Mouse (Mus musculus) small intestine, adult 2 months (tissue): ENCODE results near the gene Cgnl1. TPM values are rescaled to one million over a fixed set of nuclear protein-coding genes. Genes with fewer than 3 reads are reported as not detected.

ENCODE experiments used
- H3K27ac ChIP-seq: fragments of 200-500 bp; 2 replicates; pipeline ENCODE4 v1.5.1; 2012; ENCODE audit warnings: low read depth, low read length, control low read depth, inconsistent platforms; ENCODE audit not compliant: insufficient read depth
- H3K27me3 ChIP-seq: fragments of 200-500 bp; 2 replicates; pipeline ENCODE4 v1.6.1; 2012; ENCODE audit warnings: mild to moderate bottlenecking, moderate library complexity, low read length, inconsistent platforms; ENCODE audit not compliant: control insufficient read depth, insufficient read depth
- H3K36me3 ChIP-seq: fragments of 200-500 bp; 2 replicates; pipeline ENCODE4 v1.6.1; 2012; ENCODE audit warnings: mild to moderate bottlenecking, low read length, control low read depth, inconsistent platforms; ENCODE audit not compliant: control insufficient read depth, insufficient read depth
- H3K4me1 ChIP-seq: fragments of 200-500 bp; 2 replicates; pipeline ENCODE4 v1.6.1; 2012; ENCODE audit warnings: low read length, inconsistent platforms, mixed read lengths; ENCODE audit not compliant: control insufficient read depth, insufficient read depth, insufficient read length
- H3K4me3 ChIP-seq: fragments of 200-500 bp; 2 replicates; pipeline ENCODE4 v1.5.1; 2012; ENCODE audit warnings: low read depth, mild to moderate bottlenecking, control low read depth, inconsistent platforms, low read length, moderate library complexity
- CTCF ChIP-seq: fragments of 200-500 bp; IDR thresholded peaks from 2 replicates; pipeline ENCODE4 v1.5.1; 2012; ENCODE audit warnings: low read depth, mild to moderate bottlenecking, control low read depth, inconsistent platforms, low read length, moderate library complexity, mixed read lengths; ENCODE audit not compliant: insufficient replicate concordance, insufficient read length; ENCODE audit errors: extremely low read depth
- POLR2A ChIP-seq: fragments of 200-500 bp; IDR thresholded peaks from 2 replicates; pipeline ENCODE4 v1.6.1; 2012; ENCODE audit warnings: low read depth, mild to moderate bottlenecking, control low read depth, inconsistent platforms, low read length, moderate library complexity
- WGBS: fragments of 180-500 bp; shearing (Covaris S2); methylation state at CpG from one replicate; pipeline ENCODE4 v1.1.7; 2018; 5-methylcytosine and 5-hydroxymethylcytosine counted together
- polyA plus RNA-seq: library from polyadenylated mRNA; depleted of rRNA; stranded (reverse); fragments of >200 nt; gene quantifications from 2 replicates; pipeline ENCODE4 v1.2.3, GENCODE M21; 2012

The Cgnl1 gene
- polyA plus RNA-seq, 1 experiment: 1.0 TPM

DNA sequence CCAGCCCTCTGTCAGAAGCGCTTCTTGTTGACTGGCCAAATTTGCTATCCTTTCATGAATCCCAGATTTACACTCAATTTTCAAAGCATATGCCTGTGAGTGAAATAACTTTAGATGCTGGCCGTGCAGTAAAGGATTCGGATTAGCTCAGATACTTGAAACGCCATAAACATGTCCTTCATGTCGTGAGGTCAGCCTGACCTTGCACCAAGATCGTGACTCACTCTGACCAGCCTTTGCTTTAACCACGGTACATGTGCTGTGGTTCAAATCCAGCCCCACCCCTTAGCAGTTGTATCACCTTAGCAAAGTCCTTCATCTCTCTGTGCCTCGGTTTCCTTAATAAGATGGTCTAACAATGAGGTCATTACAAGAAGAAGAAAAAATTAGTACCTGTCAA lies 14.0 kb downstream of the Cgnl1 start:
- Histone ChIP-seq H3K27me3 (no peaks in the 10 kb centered on the region), H3K36me3 (no peaks in the 10 kb centered on the region), H3K4me1 (no peaks in the 10 kb centered on the region), H3K27ac (no peak overlapping the region), H3K4me3 (no peak overlapping the region)
- no peak for TF ChIP-seq POLR2A
- TF ChIP-seq CTCF: no peak
- WGBS: 78% methylated on average over 8 of the region's 8 CpGs

DNA sequence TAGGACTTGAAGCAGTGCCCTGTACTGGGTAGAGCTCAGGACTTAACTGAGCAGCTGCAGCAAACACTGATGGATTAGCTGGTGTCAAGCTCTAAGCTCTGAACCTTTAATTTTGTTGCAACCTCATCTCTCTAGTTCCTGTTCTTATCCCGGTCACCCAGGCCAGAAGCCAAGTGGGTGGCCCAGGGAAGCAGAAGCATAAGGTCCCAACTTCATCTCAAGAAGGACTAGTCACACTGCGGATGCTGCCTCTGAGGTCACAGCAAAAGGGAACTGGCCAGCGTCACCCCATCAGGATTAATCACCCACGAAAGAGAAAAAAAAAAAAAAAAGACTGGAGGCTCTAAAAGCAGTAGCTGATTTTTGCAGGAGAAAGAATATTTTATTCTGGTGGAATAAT lies 14.5 kb downstream of the Cgnl1 start:
- Histone ChIP-seq H3K4me1 (no peaks in the 10 kb centered on the region), H3K27ac (no peak overlapping the region), H3K4me3 (no peak overlapping the region), H3K36me3 (no peaks in the 10 kb centered on the region), H3K27me3 (no peaks in the 10 kb centered on the region)
- WGBS: 59% methylated on average over 4 of the region's 4 CpGs
- TF ChIP-seq CTCF: no peak
- TF ChIP-seq POLR2A: no peak

DNA sequence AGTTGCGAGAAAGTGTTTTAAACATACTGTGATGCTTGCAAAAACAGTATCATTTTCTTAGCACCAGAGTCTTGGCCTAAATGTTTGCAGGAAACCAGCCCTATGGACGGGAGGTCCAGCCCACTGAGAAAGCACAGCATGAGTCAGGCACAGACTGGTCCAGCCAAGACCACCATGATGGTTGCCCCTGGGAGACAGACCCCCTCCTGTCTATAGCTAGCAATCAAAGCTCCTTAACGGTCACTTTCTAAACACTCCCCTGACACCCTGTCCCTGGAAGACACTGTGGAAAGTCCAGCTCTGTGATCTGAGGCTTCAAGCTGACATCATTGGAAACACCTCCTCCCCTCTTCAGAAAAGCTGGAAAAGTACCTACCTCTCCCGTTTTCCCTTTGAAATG lies 17.4 kb downstream of the Cgnl1 start:
- no peak overlapping the region for H3K4me3 ChIP-seq
- H3K4me1 ChIP-seq: no peaks in the 10 kb centered on the region
- no peak overlapping the region for H3K27ac ChIP-seq
- H3K27me3 ChIP-seq: no peaks in the 10 kb centered on the region
- TF ChIP-seq CTCF (no peak), POLR2A (no peak)
- no peaks in the 10 kb centered on the region for H3K36me3 ChIP-seq
- WGBS: 84% methylated on average over 4 of the region's 4 CpGs

DNA sequence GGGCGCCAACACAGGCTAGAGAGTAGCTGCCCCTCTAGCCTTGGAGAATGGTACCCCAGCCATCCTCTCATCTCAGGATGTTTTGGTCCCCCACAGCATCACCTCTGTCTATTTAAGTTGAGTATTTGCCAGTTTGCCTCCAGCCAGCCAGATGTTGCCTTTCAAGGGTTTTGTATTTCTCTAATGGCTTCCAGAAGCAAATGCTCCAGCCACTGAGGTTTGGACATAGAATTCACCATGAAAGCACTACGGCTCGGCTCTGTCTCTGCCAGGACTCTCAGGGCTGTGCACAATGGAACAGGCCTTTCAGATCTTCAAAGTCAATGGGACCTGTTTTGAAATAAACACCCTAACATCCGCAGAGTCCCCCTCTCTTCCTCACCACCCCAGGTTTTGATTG lies 17.9 kb downstream of the Cgnl1 start:
- Histone ChIP-seq H3K36me3 (no peaks in the 10 kb centered on the region), H3K27me3 (no peaks in the 10 kb centered on the region), H3K4me3 (no peak overlapping the region), H3K27ac (no peak overlapping the region), H3K4me1 (no peaks in the 10 kb centered on the region)
- TF ChIP-seq POLR2A (no peak), CTCF (no peak)
- WGBS: 78% methylated on average over 4 of the region's 4 CpGs

DNA sequence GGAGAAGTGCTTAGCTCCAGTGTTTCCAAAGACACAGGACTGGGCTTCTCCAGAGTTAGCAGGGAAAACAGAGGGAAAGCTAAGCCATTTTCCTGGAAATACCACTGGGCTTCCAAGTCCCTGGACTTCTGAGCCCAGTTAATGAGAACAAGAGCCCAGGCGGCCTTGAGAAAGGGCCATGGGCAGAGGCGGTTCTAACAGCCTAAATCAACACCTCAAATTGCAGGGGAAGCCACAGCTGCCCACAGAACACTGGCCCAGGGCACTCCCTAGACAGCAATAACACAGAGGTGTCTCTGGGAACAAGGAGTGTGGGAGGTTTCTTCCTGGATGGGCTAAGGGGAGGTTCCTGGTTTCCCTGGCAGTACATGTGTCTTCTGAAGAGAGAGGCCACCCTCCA lies 18.3 kb downstream of the Cgnl1 start:
- WGBS: 30% methylated on average over 2 of the region's 2 CpGs
- Histone ChIP-seq H3K27me3 (no peaks in the 10 kb centered on the region), H3K36me3 (no peaks in the 10 kb centered on the region), H3K27ac (no peak overlapping the region), H3K4me3 (no peak overlapping the region), H3K4me1 (no peaks in the 10 kb centered on the region)
- TF ChIP-seq CTCF: no peak
- no peak for TF ChIP-seq POLR2A

DNA sequence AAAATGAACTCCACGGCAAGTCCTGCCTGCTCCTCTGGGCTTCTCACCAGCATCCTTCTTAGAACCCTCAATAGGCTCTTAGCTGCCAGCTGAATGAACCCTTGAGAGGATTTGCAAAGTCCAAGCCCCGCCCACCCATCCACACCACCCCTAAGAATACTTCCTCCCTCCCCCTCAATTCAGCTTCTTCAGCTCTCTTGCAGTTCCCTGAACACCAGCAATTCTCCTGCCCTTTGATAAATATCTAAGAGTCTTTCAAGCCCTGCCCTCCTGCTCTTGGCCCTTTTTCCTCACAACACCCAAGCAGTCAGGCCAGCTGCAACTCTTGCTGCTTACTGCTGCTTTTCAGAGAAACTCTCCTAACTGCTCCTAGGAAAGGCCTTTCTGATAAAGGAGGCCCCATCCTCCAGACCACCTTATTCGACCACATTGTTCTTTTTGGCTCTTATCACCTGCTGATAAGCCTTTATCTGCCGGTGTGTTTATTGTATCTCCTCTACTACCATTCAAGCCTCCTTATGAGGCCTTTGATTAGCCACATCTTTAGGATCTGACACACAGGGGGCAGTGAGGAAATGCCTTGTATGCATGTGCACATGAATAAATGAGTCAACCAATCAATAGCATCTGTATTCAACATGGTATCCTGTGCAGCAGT lies 21.3 kb downstream of the Cgnl1 start:
- Histone ChIP-seq H3K27me3 (no peaks in the 10 kb centered on the region), H3K4me1 (no peaks in the 10 kb centered on the region), H3K4me3 (no peak overlapping the region), H3K36me3 (no peaks in the 10 kb centered on the region), H3K27ac (no peak overlapping the region)
- no peak for TF ChIP-seq POLR2A
- TF ChIP-seq CTCF: no peak
- WGBS: 17% methylated on average over 4 of the region's 4 CpGs

DNA sequence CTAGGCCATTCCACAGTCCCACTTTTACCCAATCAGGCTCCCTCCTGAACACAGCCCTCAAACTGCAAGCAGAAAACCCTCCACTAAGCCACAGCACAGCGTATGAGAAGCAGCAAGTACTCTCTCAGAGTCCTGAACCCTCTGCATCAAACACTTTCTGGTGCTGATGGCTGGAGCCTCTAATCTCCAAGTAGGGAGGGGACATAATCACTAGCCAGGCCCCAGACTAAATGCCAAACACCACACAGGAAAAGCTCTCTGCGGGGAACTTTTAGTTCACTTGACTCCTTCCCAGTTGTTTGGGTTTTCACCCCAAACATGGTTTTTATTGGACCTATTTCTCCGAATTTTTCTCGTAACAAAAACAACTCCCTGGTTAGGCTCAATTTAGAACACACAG lies 25.0 kb downstream of the Cgnl1 start:
- Histone ChIP-seq H3K27ac (no peak overlapping the region), H3K27me3 (no peaks in the 10 kb centered on the region), H3K4me3 (no peak overlapping the region), H3K36me3 (no peaks in the 10 kb centered on the region), H3K4me1 (no peaks in the 10 kb centered on the region)
- WGBS: 71% methylated on average over 4 of the region's 4 CpGs
- TF ChIP-seq POLR2A (no peak), CTCF (no peak)
